Mouse (Mus musculus) ES-Bruce4 (cell line): ENCODE data around the gene Bdh2. TPM values are rescaled to one million over a fixed set of nuclear protein-coding genes. Genes with fewer than 3 reads are reported as not detected.
A peak's percentile ranks its signal among the peaks of the same experiment; 100 is the strongest.

Experiments
- H3K27ac ChIP-seq: 2 replicates; pipeline ENCODE4 v1.5.1; 2012; ENCODE audit warnings: low read length, inconsistent platforms; ENCODE audit not compliant: insufficient read depth
- H3K27me3 ChIP-seq: 2 replicates; pipeline ENCODE4 v1.6.1; 2012; ENCODE audit warnings: mild to moderate bottlenecking, low read length, inconsistent platforms; ENCODE audit not compliant: control insufficient read depth, poor library complexity, insufficient read depth, severe bottlenecking
- H3K36me3 ChIP-seq: 2 replicates; pipeline ENCODE4 v1.6.1; 2012; ENCODE audit warnings: inconsistent platforms, mild to moderate bottlenecking, low read length, moderate library complexity; ENCODE audit not compliant: control insufficient read depth, poor library complexity, insufficient read depth, severe bottlenecking
- H3K4me1 ChIP-seq: one replicate; pipeline ENCODE4 v1.8.1; 2011; ENCODE audit warnings: low read length; ENCODE audit not compliant: control insufficient read depth, insufficient read depth
- H3K4me3 ChIP-seq: 2 replicates; pipeline ENCODE4 v1.5.1; 2011; ENCODE audit warnings: low read depth, mild to moderate bottlenecking, low read length
- H3K9ac ChIP-seq: 2 replicates; pipeline ENCODE4 v1.6.1; 2012; ENCODE audit warnings: low read depth, mild to moderate bottlenecking, inconsistent platforms; ENCODE audit not compliant: poor library complexity, severe bottlenecking
- H3K9me3 ChIP-seq: replicated peaks from 2 replicates; pipeline ENCODE4 v1.6.1; 2012; ENCODE audit warnings: mild to moderate bottlenecking, low read length, inconsistent platforms; ENCODE audit not compliant: control insufficient read depth, poor library complexity, insufficient read depth, severe bottlenecking
- CTCF ChIP-seq: IDR thresholded peaks from one replicate; pipeline ENCODE4 v1.8.1; 2011; ENCODE audit warnings: low read depth, low read length
- EP300 ChIP-seq: IDR thresholded peaks from 2 replicates; pipeline ENCODE4 v1.6.1; 2011; ENCODE audit warnings: low read depth, low read length; ENCODE audit not compliant: insufficient read depth
- POLR2A ChIP-seq: IDR thresholded peaks from one replicate; pipeline ENCODE4 v1.8.1; 2011; ENCODE audit warnings: low read length; ENCODE audit not compliant: insufficient read depth
- polyA plus RNA-seq: library from polyadenylated mRNA; stranded (reverse); fragments of >200 nt; gene quantifications from 2 replicates; pipeline ENCODE4 v1.2.4, GENCODE M21; 2011; ENCODE audit warnings: low read depth; ENCODE audit not compliant: missing spikeins, insufficient read depth, insufficient read length

The Bdh2 gene
- polyA plus RNA-seq, 1 experiment, result 3.8 TPM

GRCm38 (mm10) chr3:135328560-135328959 lies 47.5 kb downstream of the Bdh2 start:
- Histone ChIP-seq H3K27ac (no peak overlapping the region), H3K27me3 (no peaks in the 10 kb centered on the region), H3K36me3 (no peaks in the 10 kb centered on the region), H3K9ac (no peak overlapping the region), H3K4me1 (peaks cover 2% of the 10 kb centered on the region), H3K4me3 (no peak overlapping the region), H3K9me3 (no peaks in the 10 kb centered on the region)
- no peak for TF ChIP-seq POLR2A
- peak; percentile 66 for TF ChIP-seq CTCF

- Histone ChIP-seq H3K27me3 (no peaks in the 10 kb centered on the region), H3K4me1 (peaks cover 2% of the 10 kb centered on the region), H3K9ac (no peak overlapping the region), H3K4me3 (no peak overlapping the region), H3K36me3 (no peaks in the 10 kb centered on the region), H3K9me3 (no peaks in the 10 kb centered on the region), H3K27ac (peak overlapping the region; percentile 81)
- TF ChIP-seq CTCF, result no peak
- TF ChIP-seq POLR2A, result no peak
- no peak for TF ChIP-seq EP300
Observed at GRCm38 (mm10) chr3:135332691-135333090, 51.7 kb downstream of the Bdh2 start.

- peak overlapping the region; percentile 31; the same call in 1 of the 2 replicates for H3K27ac ChIP-seq
- no peak overlapping the region for H3K4me3 ChIP-seq
- no peaks in the 10 kb centered on the region for H3K27me3 ChIP-seq
- H3K9me3 ChIP-seq, result no peaks in the 10 kb centered on the region
- TF ChIP-seq EP300 (no peak), CTCF (no peak), POLR2A (no peak)
- H3K36me3 ChIP-seq, result no peaks in the 10 kb centered on the region
- no peak overlapping the region for H3K9ac ChIP-seq
- H3K4me1 ChIP-seq, result peaks cover 2% of the 10 kb centered on the region
Observed at GRCm38 (mm10) chr3:135333763-135334162, 52.7 kb downstream of the Bdh2 start.

- Histone ChIP-seq H3K27ac (no peak within 1 kb of the TSS), H3K4me1 (no peaks in the 10 kb centered on the region), H3K4me3 (peak within 1 kb of the TSS; percentile 89), H3K9me3 (no peaks in the 10 kb centered on the region), H3K27me3 (no peaks in the 10 kb centered on the region), H3K36me3 (no peaks in the 10 kb centered on the region; the same call in 1 of the 2 replicates), H3K9ac (peak within 1 kb of the TSS; percentile 38)
- no peak for TF ChIP-seq CTCF
- TF ChIP-seq POLR2A, result peak; percentile 71
Observed at GRCm38 (mm10) chr3:135347739-135348264, 66.8 kb downstream of the Bdh2 start, which contains the start of gene Slc9b1. Gene Slc9b1, plus strand, starts transcription at chr3:135348029.

- H3K9ac ChIP-seq, result no peak overlapping the region
- H3K27me3 ChIP-seq, result no peaks in the 10 kb centered on the region
- TF ChIP-seq CTCF, result no peak
- TF ChIP-seq POLR2A, result no peak
- no peak for TF ChIP-seq EP300
- H3K27ac ChIP-seq, result no peak overlapping the region
- no peaks in the 10 kb centered on the region for H3K4me1 ChIP-seq
- no peak overlapping the region for H3K4me3 ChIP-seq
- H3K36me3 ChIP-seq, result no peaks in the 10 kb centered on the region; the same call in none of the 2 replicates
- H3K9me3 ChIP-seq, result no peaks in the 10 kb centered on the region
Observed at GRCm38 (mm10) chr3:135349022-135349421, 68.0 kb downstream of the Bdh2 start.

- H3K27ac ChIP-seq, result no peak overlapping the region
- no peaks in the 10 kb centered on the region for H3K27me3 ChIP-seq
- no peak overlapping the region for H3K4me3 ChIP-seq
- H3K36me3 ChIP-seq, result peaks cover 8% of the 10 kb centered on the region
- no peaks in the 10 kb centered on the region for H3K9me3 ChIP-seq
- TF ChIP-seq EP300 (no peak), CTCF (no peak), POLR2A (no peak)
- H3K9ac ChIP-seq, result no peak overlapping the region
- no peaks in the 10 kb centered on the region for H3K4me1 ChIP-seq
Observed at GRCm38 (mm10) chr3:135351857-135352256, 70.8 kb downstream of the Bdh2 start.

Other genes with a start within 250 kb of the Bdh2 start
- gene Cenpe, start 68.7 kb upstream of the Bdh2 start, polyA plus RNA-seq, result 85.5 and 88.7 TPM in 2 replicates
- 5.1 and 6.3 TPM in 2 replicates for gene Slc9b2, start 26.5 kb downstream of the Bdh2 start, polyA plus RNA-seq
- 18.4 and 20.9 TPM in 2 replicates for gene Slc9b1, start 66.8 kb downstream of the Bdh2 start, polyA plus RNA-seq
- gene Cisd2, start 142.7 kb downstream of the Bdh2 start, polyA plus RNA-seq, result 24.7 and 26.2 TPM in 2 replicates
- gene Ube2d3, start 156.9 kb downstream of the Bdh2 start, polyA plus RNA-seq, result 485 and 516 TPM in 2 replicates
- 114 and 122 TPM in 2 replicates for gene Manba, start 204.4 kb downstream of the Bdh2 start, polyA plus RNA-seq